Mouse (Mus musculus) hindbrain, embryonic 16.5 days (tissue): ENCODE measurements at regions not wholly inside any gene's neighbourhood (a gene's known extent, or its start where the extent isn't known, plus 50 kb on each side); places are given as distances from the start of the nearest gene placed in this dataset.

Experiments
- ATAC-seq: fragments of 200-750 bp; cut with Nextera tagmentation; 2 replicates; pipeline ENCODE4 v1.8.0; 2017; ENCODE audit warnings: moderate TSS enrichment, moderate library complexity
- H3K27ac ChIP-seq: fragments of 300-500 bp; sonication (generic); 2 replicates; pipeline ENCODE4 v1.5.1; 2014; ENCODE audit warnings: low read depth, mild to moderate bottlenecking, control low read depth, low read length, moderate library complexity
- H3K27me3 ChIP-seq: fragments of 300-500 bp; sonication (generic); replicated peaks from 2 replicates; pipeline ENCODE4 v1.6.1; 2014; ENCODE audit warnings: low read length; ENCODE audit not compliant: control insufficient read depth, insufficient read depth
- H3K36me3 ChIP-seq: fragments of 300-500 bp; sonication (generic); 2 replicates; pipeline ENCODE4 v1.6.1; 2014; ENCODE audit warnings: mild to moderate bottlenecking, low read length, moderate library complexity, mixed read lengths; ENCODE audit not compliant: control insufficient read depth, insufficient read depth
- H3K4me1 ChIP-seq: fragments of 300-500 bp; sonication (generic); 2 replicates; pipeline ENCODE4 v1.6.1; 2014; ENCODE audit warnings: low read depth, low read length; ENCODE audit not compliant: control insufficient read depth, insufficient read depth
- H3K4me2 ChIP-seq: fragments of 300-500 bp; sonication (generic); 2 replicates; pipeline ENCODE4 v1.6.1; 2014; ENCODE audit warnings: mild to moderate bottlenecking, low read length, control low read depth, moderate library complexity
- H3K4me3 ChIP-seq: fragments of 300-500 bp; sonication (generic); 2 replicates; pipeline ENCODE4 v1.5.1; 2014; ENCODE audit warnings: mild to moderate bottlenecking, low read length, control low read depth, moderate library complexity
- H3K9ac ChIP-seq: fragments of 300-500 bp; sonication (generic); 2 replicates; pipeline ENCODE4 v1.6.1; 2014; ENCODE audit warnings: low read depth, mild to moderate bottlenecking, control low read depth, low read length, moderate library complexity
- H3K9me3 ChIP-seq: fragments of 300-500 bp; sonication (generic); 2 replicates; pipeline ENCODE4 v1.6.1; 2014; ENCODE audit warnings: mild to moderate bottlenecking, low read length, moderate library complexity; ENCODE audit not compliant: control insufficient read depth
- WGBS: fragments of 180-500 bp; shearing (Covaris S2); extraction: QIAGEN DNeasy Blood & Tissue Kit; methylation state at CpG from one replicate; pipeline ENCODE4 v1.1.7; 2014; 5-methylcytosine and 5-hydroxymethylcytosine counted together

DNA sequence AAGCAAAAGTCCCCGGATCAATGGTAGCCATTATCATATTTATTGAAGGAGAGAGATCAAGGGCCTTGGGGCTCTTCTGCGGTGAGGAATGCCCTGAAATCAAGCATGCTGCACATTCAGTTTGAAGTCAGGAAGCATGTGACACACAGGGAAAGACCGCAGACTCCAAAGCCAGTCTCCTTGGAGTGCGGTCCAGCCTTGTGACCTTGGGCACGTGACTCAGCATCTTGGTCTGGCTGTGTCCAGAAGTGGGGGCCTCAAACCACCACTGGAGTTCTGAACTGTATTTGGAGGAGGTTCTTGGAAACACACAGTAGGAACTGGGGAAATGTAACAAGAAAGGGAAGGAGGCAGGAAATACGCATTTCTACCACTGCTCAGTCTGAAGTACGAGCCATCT lies 109.0 kb upstream of the Kit start:
- H3K4me2 ChIP-seq, result no peak overlapping the region
- 82% methylated on average over 7 of the region's 7 CpGs for WGBS
- ATAC-seq, result no peak
- no peaks in the 10 kb centered on the region for H3K9me3 ChIP-seq
- H3K9ac ChIP-seq, result no peak overlapping the region
- peaks cover 3% of the 10 kb centered on the region; the same call in 1 of the 2 replicates for H3K4me1 ChIP-seq
- H3K4me3 ChIP-seq, result no peak overlapping the region
- H3K27ac ChIP-seq, result no peak overlapping the region
- no peaks in the 10 kb centered on the region for H3K36me3 ChIP-seq
- no peaks in the 10 kb centered on the region for H3K27me3 ChIP-seq

DNA sequence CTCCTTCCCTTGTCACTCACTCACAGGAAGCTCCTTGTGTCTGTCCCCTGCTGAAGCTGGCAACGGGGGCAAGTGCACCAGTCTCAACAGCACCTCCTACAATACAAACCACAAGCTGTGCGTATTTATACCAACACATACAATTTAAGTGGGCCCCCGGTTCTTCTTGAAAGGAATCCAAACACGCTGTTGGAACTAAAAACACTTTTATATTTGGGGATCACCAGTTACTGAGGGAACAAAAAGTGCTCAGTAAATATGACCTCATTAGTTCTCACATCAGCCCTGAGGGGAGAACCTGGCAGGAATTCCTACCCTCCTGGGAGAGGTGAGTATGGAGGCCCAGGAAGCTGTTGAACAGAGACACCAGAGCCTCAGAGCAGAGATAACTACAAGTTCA lies 107.8 kb upstream of the Kit start:
- Histone ChIP-seq H3K4me3 (no peak overlapping the region), H3K9me3 (no peaks in the 10 kb centered on the region), H3K36me3 (no peaks in the 10 kb centered on the region), H3K4me1 (peaks cover 3% of the 10 kb centered on the region; the same call in 1 of the 2 replicates), H3K27ac (no peak overlapping the region), H3K9ac (no peak overlapping the region), H3K27me3 (no peaks in the 10 kb centered on the region), H3K4me2 (no peak overlapping the region)
- no peak for ATAC-seq
- WGBS, result 70% methylated on average over 4 of the region's 4 CpGs

DNA sequence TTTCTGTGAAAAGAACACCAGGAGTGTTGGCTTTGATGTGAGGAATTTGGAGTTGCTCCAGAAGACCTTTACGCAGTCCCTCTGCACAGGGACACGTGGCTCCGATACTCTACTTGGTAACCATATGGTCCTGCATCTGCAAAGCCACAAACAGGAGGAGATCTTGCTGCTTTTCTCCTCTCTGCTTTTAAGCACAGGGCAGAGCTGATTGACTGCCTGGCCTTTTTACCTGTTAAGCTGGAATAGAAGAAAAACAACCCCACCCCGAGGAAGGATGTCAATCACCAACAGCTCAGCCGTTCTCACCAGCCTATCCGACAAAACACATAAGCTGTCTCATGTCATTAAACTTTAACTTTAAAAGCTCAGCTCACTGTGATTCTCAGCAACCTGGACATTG lies 106.8 kb upstream of the Kit start:
- no peaks in the 10 kb centered on the region for H3K9me3 ChIP-seq
- peak; percentile 64; the same call in 1 of the 2 replicates for ATAC-seq
- H3K27me3 ChIP-seq, result no peaks in the 10 kb centered on the region
- no peak overlapping the region for H3K9ac ChIP-seq
- H3K36me3 ChIP-seq, result no peaks in the 10 kb centered on the region
- H3K4me3 ChIP-seq, result no peak overlapping the region
- no peak overlapping the region for H3K27ac ChIP-seq
- no peak overlapping the region for H3K4me2 ChIP-seq
- WGBS, result 43% methylated on average over 6 of the region's 6 CpGs
- peaks cover 3% of the 10 kb centered on the region; the same call in 1 of the 2 replicates for H3K4me1 ChIP-seq

DNA sequence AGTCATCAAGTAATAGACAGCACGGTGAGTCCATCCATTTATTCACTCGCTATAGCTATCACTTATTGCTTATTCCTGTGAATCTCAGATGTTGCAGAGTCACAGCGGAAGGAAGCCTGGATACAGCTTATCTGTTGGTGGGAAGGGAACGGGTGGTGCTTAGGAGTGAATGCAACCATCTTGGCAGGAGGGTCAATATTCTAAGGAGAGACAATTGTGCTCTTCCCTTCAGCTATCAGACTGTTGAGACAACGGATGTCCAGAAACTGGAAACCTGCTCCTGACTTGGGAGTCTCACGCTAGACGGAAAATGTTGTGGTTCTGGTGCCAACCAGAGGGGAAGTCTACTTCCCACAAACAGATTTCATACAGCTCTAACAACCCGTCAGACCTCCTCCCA lies 103.7 kb upstream of the Kit start:
- ATAC-seq, result no peak
- no peak overlapping the region for H3K27ac ChIP-seq
- H3K4me3 ChIP-seq, result no peak overlapping the region
- 94% methylated on average over 8 of the region's 8 CpGs for WGBS
- H3K9me3 ChIP-seq, result no peaks in the 10 kb centered on the region
- H3K4me1 ChIP-seq, result peaks cover 3% of the 10 kb centered on the region; the same call in 1 of the 2 replicates
- no peak overlapping the region for H3K4me2 ChIP-seq
- H3K36me3 ChIP-seq, result no peaks in the 10 kb centered on the region
- no peak overlapping the region for H3K9ac ChIP-seq
- no peaks in the 10 kb centered on the region for H3K27me3 ChIP-seq

DNA sequence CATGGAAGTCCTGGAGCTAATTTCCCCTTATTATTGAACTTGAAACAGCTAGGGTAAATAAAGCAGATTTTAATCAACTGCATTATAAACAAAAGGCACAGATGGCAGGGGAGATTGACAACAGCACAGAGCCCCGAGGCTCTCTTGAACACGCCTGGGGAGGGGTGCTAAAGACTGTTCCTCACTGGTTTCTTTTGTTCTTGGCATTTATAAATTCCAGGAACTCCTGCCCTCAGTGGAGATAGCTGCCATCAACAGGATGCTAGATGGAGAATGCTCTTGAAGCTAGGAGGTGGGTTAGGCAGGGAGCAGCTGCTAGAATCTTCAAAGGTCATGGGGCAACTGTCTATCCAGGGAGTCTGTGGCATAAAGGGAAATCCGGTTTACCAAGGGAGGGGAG lies 102.2 kb upstream of the Kit start:
- peaks cover 3% of the 10 kb centered on the region; the same call in 1 of the 2 replicates for H3K4me1 ChIP-seq
- H3K9ac ChIP-seq, result no peak overlapping the region
- H3K27ac ChIP-seq, result no peak overlapping the region
- no peak for ATAC-seq
- H3K4me2 ChIP-seq, result no peak overlapping the region
- no peaks in the 10 kb centered on the region for H3K36me3 ChIP-seq
- 16% methylated on average over 3 of the region's 3 CpGs for WGBS
- H3K9me3 ChIP-seq, result no peaks in the 10 kb centered on the region
- no peaks in the 10 kb centered on the region for H3K27me3 ChIP-seq
- H3K4me3 ChIP-seq, result no peak overlapping the region

DNA sequence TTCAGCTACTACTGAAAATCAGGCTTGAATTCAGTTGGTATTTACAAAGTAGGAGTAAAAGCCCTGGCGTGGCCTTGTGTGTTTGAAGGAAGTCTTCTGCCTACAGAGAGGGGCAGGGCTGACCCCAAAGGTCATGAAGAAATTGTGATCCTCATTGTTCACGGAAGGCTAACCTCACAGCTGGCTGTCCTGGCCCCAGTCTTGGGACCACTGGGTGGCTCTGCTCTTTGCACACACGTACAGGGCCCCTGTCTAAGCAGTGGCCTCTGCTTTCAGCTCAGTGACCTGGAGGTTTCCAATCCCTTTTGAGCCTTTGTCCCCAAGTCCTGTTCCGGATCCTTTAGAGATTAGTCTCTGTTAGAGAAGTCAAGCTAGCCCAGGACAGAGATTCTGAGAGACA lies 99.3 kb upstream of the Kit start:
- Histone ChIP-seq H3K4me1 (no peaks in the 10 kb centered on the region), H3K9ac (no peak overlapping the region), H3K36me3 (no peaks in the 10 kb centered on the region), H3K9me3 (no peaks in the 10 kb centered on the region), H3K4me3 (no peak overlapping the region), H3K4me2 (no peak overlapping the region), H3K27ac (no peak overlapping the region), H3K27me3 (no peaks in the 10 kb centered on the region)
- ATAC-seq, result no peak
- 19% methylated on average over 4 of the region's 4 CpGs for WGBS

DNA sequence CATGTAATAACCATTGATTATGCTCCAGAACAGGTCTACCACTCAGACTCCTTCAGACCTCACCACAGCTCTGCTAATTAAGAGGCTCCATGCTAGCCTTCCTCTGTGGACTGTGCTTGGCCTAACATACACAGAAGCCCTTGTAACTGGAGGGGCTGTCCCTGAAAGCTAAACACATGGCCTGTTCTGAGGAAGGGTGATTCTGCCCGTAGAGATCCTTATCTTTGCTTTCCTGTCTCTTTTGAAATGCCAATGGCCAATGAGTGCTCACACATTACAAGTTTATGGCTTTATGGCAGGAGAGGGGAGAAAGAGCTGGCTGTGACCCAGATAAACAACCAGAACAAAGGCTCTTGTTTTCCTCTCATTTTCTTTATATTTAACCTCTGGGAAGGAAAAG lies 96.2 kb upstream of the Kit start:
- no peak for ATAC-seq
- Histone ChIP-seq H3K9me3 (no peaks in the 10 kb centered on the region), H3K4me3 (no peak overlapping the region), H3K27ac (no peak overlapping the region), H3K27me3 (no peaks in the 10 kb centered on the region; the same call in 1 of the 2 replicates), H3K4me1 (no peaks in the 10 kb centered on the region), H3K36me3 (no peaks in the 10 kb centered on the region), H3K4me2 (no peak overlapping the region), H3K9ac (no peak overlapping the region)
- 39% methylated on average over 1 of the region's 1 CpGs for WGBS

DNA sequence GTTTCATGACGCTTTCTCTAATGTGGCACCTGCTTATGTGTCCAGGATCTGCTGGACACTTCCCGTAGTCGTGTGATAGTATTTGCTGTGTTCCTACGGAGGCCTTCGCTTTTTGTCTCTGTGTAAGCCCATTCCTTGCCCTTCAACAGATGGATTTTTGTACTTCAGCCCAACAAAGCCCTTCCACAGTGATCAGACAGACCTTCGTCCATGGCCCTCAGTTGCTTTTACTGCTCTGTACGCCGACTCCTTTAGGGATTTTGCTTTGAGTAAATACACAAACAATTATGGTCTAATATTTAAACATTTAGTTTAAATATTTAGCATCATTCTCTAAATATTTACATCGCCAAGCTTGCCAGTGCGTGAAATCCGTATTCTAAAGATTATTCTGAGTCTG lies 95.6 kb upstream of the Kit start:
- Histone ChIP-seq H3K27ac (no peak overlapping the region), H3K27me3 (no peaks in the 10 kb centered on the region; the same call in 1 of the 2 replicates), H3K9me3 (no peaks in the 10 kb centered on the region), H3K4me1 (no peaks in the 10 kb centered on the region), H3K4me3 (no peak overlapping the region), H3K36me3 (no peaks in the 10 kb centered on the region), H3K4me2 (no peak overlapping the region), H3K9ac (no peak overlapping the region)
- ATAC-seq, result no peak
- WGBS, result 87% methylated on average over 11 of the region's 11 CpGs

DNA sequence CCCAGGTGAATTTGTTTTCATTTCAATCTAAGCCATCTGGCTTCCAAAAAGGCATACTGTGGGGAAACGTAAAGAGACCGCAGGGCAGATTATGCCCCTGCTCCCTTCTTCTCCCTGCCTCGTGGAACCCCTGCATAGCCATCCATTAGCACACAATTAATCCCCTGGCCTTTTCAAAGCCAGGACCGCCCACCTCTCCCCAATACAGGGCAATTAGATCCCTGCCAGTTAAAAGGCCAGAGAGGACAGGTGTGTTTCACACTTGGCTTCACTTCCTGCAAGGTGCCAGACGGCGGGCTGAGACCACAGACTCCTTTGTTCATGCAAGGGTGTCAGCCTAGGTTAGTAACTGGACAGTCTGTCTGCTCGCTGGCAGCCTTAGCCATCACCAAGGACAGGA lies 93.1 kb upstream of the Kit start:
- H3K27ac ChIP-seq, result no peak overlapping the region
- no peak overlapping the region for H3K9ac ChIP-seq
- 28% methylated on average over 7 of the region's 7 CpGs for WGBS
- no peaks in the 10 kb centered on the region for H3K9me3 ChIP-seq
- no peak overlapping the region for H3K4me2 ChIP-seq
- no peak overlapping the region for H3K4me3 ChIP-seq
- H3K36me3 ChIP-seq, result no peaks in the 10 kb centered on the region
- H3K4me1 ChIP-seq, result no peaks in the 10 kb centered on the region
- peak; percentile 48; the same call in 1 of the 2 replicates for ATAC-seq
- no peaks in the 10 kb centered on the region; the same call in 1 of the 2 replicates for H3K27me3 ChIP-seq

DNA sequence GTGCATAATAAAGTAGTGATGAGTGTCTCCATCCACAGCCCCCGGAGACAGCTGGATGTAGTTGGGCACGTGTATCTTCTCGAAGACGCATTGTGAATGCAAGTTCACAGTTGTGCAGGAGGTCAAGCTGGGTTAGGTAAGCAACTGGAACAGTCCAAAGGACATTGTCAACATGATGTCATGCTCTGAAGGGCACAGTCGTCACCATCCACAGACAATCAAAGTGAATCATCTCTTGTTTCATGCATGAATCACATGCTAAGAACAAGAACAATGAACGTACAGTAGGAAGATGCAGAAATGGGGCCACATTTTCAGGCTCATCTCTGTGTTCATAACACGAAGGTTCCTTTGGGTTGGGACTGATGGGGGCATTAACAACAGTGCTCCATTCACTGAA lies 90.4 kb upstream of the Kit start:
- no peak for ATAC-seq
- WGBS, result 77% methylated on average over 7 of the region's 7 CpGs

More for the DNA sequence above, 90.4 kb upstream of the Kit start:
- Histone ChIP-seq H3K27me3 (no peaks in the 10 kb centered on the region; the same call in 1 of the 2 replicates), H3K4me2 (no peak overlapping the region), H3K4me1 (no peaks in the 10 kb centered on the region), H3K4me3 (no peak overlapping the region), H3K27ac (no peak overlapping the region), H3K9me3 (no peaks in the 10 kb centered on the region), H3K36me3 (no peaks in the 10 kb centered on the region), H3K9ac (no peak overlapping the region)
